Mouse (Mus musculus) neural tube, embryonic 13.5 days (tissue): ENCODE results near the gene Slc22a18. TPM values are rescaled to one million over a fixed set of nuclear protein-coding genes. Genes with fewer than 3 reads are reported as not detected.

ENCODE experiments used
- ATAC-seq: fragments of 200-750 bp; cut with Nextera tagmentation; 2 replicates; pipeline ENCODE4 v1.8.0; 2017; ENCODE audit warnings: low read depth, mild to moderate bottlenecking, moderate TSS enrichment, moderate library complexity
- H3K27ac ChIP-seq: fragments of 300-500 bp; sonication (generic); replicated peaks from 2 replicates; pipeline ENCODE4 v1.5.1; 2015; ENCODE audit warnings: moderate library complexity, mild to moderate bottlenecking, inconsistent platforms
- H3K27me3 ChIP-seq: fragments of 300-500 bp; sonication (generic); 2 replicates; pipeline ENCODE4 v1.6.1; 2015; ENCODE audit warnings: mild to moderate bottlenecking, inconsistent platforms
- H3K36me3 ChIP-seq: fragments of 300-500 bp; sonication (generic); 2 replicates; pipeline ENCODE4 v1.6.1; 2015; ENCODE audit warnings: mild to moderate bottlenecking, inconsistent platforms
- H3K4me1 ChIP-seq: fragments of 300-500 bp; sonication (generic); replicated peaks from 2 replicates; pipeline ENCODE4 v1.6.1; 2015; ENCODE audit warnings: inconsistent platforms
- H3K4me2 ChIP-seq: fragments of 300-500 bp; sonication (generic); 2 replicates; pipeline ENCODE4 v1.6.1; 2015; ENCODE audit warnings: inconsistent platforms, mild to moderate bottlenecking, moderate library complexity
- H3K4me3 ChIP-seq: fragments of 300-500 bp; sonication (generic); 2 replicates; pipeline ENCODE4 v1.5.1; 2015; ENCODE audit warnings: mild to moderate bottlenecking, inconsistent platforms
- H3K9ac ChIP-seq: fragments of 300-500 bp; sonication (generic); 2 replicates; pipeline ENCODE4 v1.6.1; 2015; ENCODE audit warnings: moderate library complexity, mild to moderate bottlenecking, inconsistent platforms
- H3K9me3 ChIP-seq: fragments of 300-500 bp; sonication (generic); 2 replicates; pipeline ENCODE4 v1.6.1; 2016; ENCODE audit warnings: inconsistent platforms
- WGBS: fragments of 180-500 bp; shearing (Covaris S2); methylation state at CpG from one replicate; pipeline ENCODE4 v1.1.7; 2015; 5-methylcytosine and 5-hydroxymethylcytosine counted together
- polyA plus RNA-seq: library from polyadenylated mRNA; unstranded; fragments of >200 nt; fragmentation: Nextera tagmentation; extraction: Ambion mirVana; gene quantifications from 2 replicates; pipeline ENCODE4 v1.2.1, GENCODE M21; 2015

The Slc22a18 gene
- polyA plus RNA-seq, 1 experiment from 2014 or later: 0.28 TPM

GRCm38 (mm10) chr7:143445651-143446460 lies 27.7 kb upstream of the Slc22a18 start:
- Histone ChIP-seq H3K36me3 (no peaks in the 10 kb centered on the region), H3K9me3 (no peaks in the 10 kb centered on the region), H3K4me1 (peaks cover 41% of the 10 kb centered on the region), H3K4me2 (peak overlapping the region; percentile 64), H3K9ac (peak overlapping the region; percentile 68), H3K27ac (peak overlapping the region; percentile 90), H3K4me3 (peak overlapping the region; percentile 37), H3K27me3 (0 out of 2 replicates have a peak, but pooled peaks cover 8% of the 10 kb centered on the region)
- WGBS: 3% methylated on average over 44 of the region's 53 CpGs
- ATAC-seq: peak; percentile 78

DNA sequence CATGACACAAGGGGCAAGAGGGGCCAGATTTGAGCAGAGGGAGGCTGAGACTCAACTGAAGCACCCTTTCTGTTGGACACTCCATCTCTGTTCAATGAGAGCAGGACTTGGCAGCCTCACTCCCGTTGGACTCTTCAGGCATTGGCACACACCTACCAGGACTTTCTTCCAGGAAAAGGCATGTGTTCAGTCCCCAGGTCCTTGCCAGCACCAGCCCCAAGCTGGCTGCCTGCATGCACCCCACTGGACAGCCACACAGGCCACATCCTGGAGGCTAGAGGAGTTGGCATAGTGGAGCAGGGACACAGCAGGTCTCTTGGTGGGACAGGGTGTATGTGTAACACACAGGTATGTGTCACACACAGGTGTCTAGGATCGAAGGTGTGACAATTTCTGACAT lies 26.4 kb upstream of the Slc22a18 start:
- ATAC-seq: no peak
- 77% methylated on average over 2 of the region's 2 CpGs for WGBS

GRCm38 (mm10) chr7:143458963-143459331 lies 14.6 kb upstream of the Slc22a18 start:
- ATAC-seq: 0 out of 2 replicates have a peak, but pooled peaks have one; percentile 0
- H3K4me2 ChIP-seq: peak overlapping the region; percentile 58
- WGBS: 24% methylated on average over 38 of the region's 38 CpGs
- peak overlapping the region; percentile 85 for H3K27ac ChIP-seq
- peak overlapping the region; percentile 50 for H3K4me3 ChIP-seq
- peaks cover 21% of the 10 kb centered on the region; the same call in 1 of the 2 replicates for H3K9me3 ChIP-seq
- no peaks in the 10 kb centered on the region for H3K27me3 ChIP-seq
- peak overlapping the region; percentile 74 for H3K9ac ChIP-seq
- H3K4me1 ChIP-seq: peaks cover 15% of the 10 kb centered on the region
- H3K36me3 ChIP-seq: 0 out of 2 replicates have a peak, but pooled peaks cover 4% of the 10 kb centered on the region

More for the DNA sequence above, 26.4 kb upstream of the Slc22a18 start:
- no peak overlapping the region for H3K4me2 ChIP-seq
- H3K9me3 ChIP-seq: no peaks in the 10 kb centered on the region
- H3K27ac ChIP-seq: no peak overlapping the region
- no peak overlapping the region for H3K4me3 ChIP-seq
- H3K36me3 ChIP-seq: no peaks in the 10 kb centered on the region
- H3K9ac ChIP-seq: no peak overlapping the region
- 0 out of 2 replicates have a peak, but pooled peaks cover 8% of the 10 kb centered on the region for H3K27me3 ChIP-seq
- peaks cover 41% of the 10 kb centered on the region for H3K4me1 ChIP-seq

DNA sequence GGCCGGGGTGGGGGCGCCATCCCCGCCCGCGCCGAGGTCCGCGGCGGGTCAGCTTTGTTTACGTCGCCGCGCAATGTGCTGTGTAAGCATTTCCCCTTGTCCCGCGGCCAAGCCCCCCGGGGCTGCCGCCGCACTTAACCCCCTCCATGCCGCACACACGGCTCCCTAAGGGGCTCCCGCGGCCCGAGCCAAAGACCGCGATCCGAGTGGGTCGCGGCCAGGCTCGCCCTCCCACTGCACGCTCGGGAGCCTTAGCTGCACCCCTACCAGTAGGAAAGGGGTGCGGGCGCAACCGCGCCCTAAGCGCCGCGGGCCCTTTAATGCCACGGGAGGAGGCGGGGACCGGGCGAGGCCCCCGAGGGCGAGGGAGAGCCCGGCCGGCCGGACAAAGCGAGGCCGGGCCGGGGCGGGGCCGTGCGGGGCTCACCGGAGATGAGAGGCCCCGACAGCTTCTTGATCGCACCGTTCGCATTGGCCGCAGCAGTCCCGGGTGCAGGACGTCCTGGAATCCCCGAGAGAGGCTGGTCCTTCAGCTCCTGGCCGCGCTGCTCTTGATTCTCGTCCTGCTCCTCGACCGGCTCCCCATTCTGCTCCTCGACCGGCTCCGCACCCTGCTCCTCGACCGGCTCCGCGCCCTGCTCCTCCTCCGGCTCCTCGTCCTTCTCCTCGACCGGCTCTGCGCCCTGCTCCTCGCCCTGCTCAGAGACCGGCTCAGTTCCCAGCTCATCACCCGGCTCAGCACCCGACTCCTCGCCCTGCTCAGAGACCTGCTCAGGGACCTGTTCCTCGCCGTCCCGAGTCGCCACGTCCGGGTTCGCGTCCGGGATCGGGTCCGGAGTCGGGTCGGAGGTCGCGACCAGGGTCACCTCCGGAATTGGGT lies 14.0 kb upstream of the Slc22a18 start:
- Histone ChIP-seq H3K27me3 (no peaks in the 10 kb centered on the region), H3K4me1 (peaks cover 21% of the 10 kb centered on the region), H3K4me2 (peak overlapping the region; percentile 58), H3K36me3 (0 out of 2 replicates have a peak, but pooled peaks cover 4% of the 10 kb centered on the region), H3K9me3 (peaks cover 21% of the 10 kb centered on the region; the same call in 1 of the 2 replicates), H3K27ac (peak overlapping the region; percentile 85), H3K4me3 (peak overlapping the region; percentile 50), H3K9ac (peak overlapping the region; percentile 74)
- ATAC-seq: peak; percentile 5; the same call in 1 of the 2 replicates
- 32% methylated on average over 100 of the region's 100 CpGs for WGBS

DNA sequence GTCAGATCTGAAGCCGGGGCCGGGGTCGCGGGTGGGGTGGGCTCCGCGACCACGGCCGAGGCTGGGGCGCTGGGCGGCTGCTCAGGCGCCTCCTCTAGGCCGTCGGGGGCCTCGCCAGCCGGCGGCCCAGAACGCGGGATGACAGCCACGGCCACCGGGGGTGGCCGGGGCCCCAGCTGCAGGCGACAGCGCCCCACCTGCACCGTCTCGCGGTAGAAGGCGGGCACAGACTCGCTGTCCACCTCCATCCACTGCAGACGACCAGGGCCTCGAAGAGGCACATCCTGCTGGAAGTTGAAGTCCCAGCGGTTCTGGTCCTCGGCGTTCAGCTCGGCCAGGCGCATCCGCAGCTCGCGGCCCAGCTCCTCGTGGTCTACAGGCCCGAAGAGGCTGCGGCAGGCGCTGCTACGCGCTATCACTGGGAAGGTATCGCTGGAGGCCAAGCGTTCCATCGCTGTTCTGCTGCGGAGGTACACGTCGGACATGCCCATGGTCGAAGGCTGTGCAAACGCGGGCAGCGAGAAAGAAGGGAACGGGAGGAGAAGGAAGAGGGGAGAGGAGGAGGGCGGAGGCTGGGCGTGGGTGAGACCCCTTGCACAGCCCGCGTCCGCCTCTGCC lies 13.2 kb upstream of the Slc22a18 start:
- 0 out of 2 replicates have a peak, but pooled peaks cover 4% of the 10 kb centered on the region for H3K36me3 ChIP-seq
- ATAC-seq: peak; percentile 23
- H3K4me1 ChIP-seq: peaks cover 29% of the 10 kb centered on the region
- peak overlapping the region; percentile 50 for H3K4me3 ChIP-seq
- H3K27me3 ChIP-seq: no peaks in the 10 kb centered on the region
- peak overlapping the region; percentile 74 for H3K9ac ChIP-seq
- peaks cover 21% of the 10 kb centered on the region; the same call in 1 of the 2 replicates for H3K9me3 ChIP-seq
- WGBS: 39% methylated on average over 60 of the region's 60 CpGs
- peak overlapping the region; percentile 85 for H3K27ac ChIP-seq
- H3K4me2 ChIP-seq: peak overlapping the region; percentile 58

- peak; percentile 87 for ATAC-seq
- H3K9ac ChIP-seq: peak within 1 kb of the TSS; percentile 74
- 0 out of 2 replicates have a peak, but pooled peaks cover 4% of the 10 kb centered on the region for H3K36me3 ChIP-seq
- H3K27ac ChIP-seq: peak within 1 kb of the TSS; percentile 85
- H3K9me3 ChIP-seq: peaks cover 21% of the 10 kb centered on the region; the same call in 1 of the 2 replicates
- peaks cover 31% of the 10 kb centered on the region for H3K4me1 ChIP-seq
- 39% methylated on average over 48 of the region's 48 CpGs for WGBS
- no peaks in the 10 kb centered on the region for H3K27me3 ChIP-seq
- peak within 1 kb of the TSS; percentile 58 for H3K4me2 ChIP-seq
- peak within 1 kb of the TSS; percentile 50 for H3K4me3 ChIP-seq
These were observed 12.7 kb upstream of the Slc22a18 start, which contains the start of gene Cdkn1c for GRCm38 (mm10) chr7:143460874-143461273. Gene Cdkn1c (minus strand): TSS chr7:143461050.

- H3K4me1 ChIP-seq: peaks cover 31% of the 10 kb centered on the region
- H3K4me2 ChIP-seq: peak overlapping the region; percentile 45
- H3K27me3 ChIP-seq: no peaks in the 10 kb centered on the region
- peak overlapping the region; percentile 24 for H3K4me3 ChIP-seq
- peaks cover 21% of the 10 kb centered on the region; the same call in 1 of the 2 replicates for H3K9me3 ChIP-seq
- H3K27ac ChIP-seq: peak overlapping the region; percentile 74
- H3K36me3 ChIP-seq: 0 out of 2 replicates have a peak, but pooled peaks cover 4% of the 10 kb centered on the region
- WGBS: 50% methylated on average over 16 of the region's 32 CpGs
- peak; percentile 55 for ATAC-seq
- H3K9ac ChIP-seq: peak overlapping the region; percentile 49; the same call in 1 of the 2 replicates
These were observed 12.2 kb upstream of the Slc22a18 start for GRCm38 (mm10) chr7:143461294-143461870.

DNA sequence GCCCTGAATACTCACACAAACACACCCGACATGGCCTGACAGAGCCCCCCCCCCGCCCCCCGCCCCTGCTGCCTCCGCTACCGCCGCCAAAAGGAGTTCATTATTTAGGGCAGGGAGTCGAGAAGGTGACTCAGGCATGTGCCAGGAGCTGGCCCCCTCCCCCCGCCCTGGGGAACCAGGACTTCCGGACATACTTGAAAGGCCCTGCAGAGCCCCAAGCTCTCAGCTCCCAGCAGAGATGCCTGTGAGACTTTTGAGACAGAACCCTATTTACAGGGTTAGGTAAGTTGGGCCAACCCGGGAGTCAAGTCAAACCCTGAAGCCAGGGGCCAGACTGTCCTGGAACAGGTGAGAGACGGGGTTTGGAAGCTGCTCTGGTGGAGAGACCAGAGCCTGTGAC lies 11.6 kb upstream of the Slc22a18 start:
- Histone ChIP-seq H3K9me3 (peaks cover 21% of the 10 kb centered on the region; the same call in 1 of the 2 replicates), H3K36me3 (0 out of 2 replicates have a peak, but pooled peaks cover 4% of the 10 kb centered on the region), H3K4me3 (no peak overlapping the region), H3K4me1 (peaks cover 31% of the 10 kb centered on the region), H3K9ac (no peak overlapping the region), H3K4me2 (0 out of 2 replicates have a peak overlapping the region, but pooled peaks have one; percentile 45), H3K27me3 (no peaks in the 10 kb centered on the region), H3K27ac (no peak overlapping the region; the same call in 1 of the 2 replicates)
- WGBS: 38% methylated on average over 11 of the region's 11 CpGs
- ATAC-seq: no peak

DNA sequence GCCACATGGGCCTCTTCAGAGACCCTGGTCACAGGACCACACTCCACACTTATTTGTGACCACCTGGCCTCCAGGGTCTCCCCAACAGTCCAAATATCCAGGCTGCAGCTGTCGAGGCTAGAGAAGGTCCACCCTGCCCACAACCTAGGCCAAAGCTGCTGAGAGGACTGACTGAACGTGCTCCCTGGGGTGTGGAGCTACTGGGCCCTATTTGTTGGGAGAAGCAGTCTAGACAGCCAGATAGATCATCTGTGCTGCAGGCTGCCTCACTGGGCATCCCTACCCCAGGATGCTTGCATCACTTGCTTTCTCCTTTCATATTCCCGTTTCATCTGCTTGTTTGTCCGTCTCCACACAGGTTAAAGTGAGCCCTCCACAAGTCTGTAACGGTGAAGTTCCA lies 11.0 kb upstream of the Slc22a18 start:
- H3K27ac ChIP-seq: no peak overlapping the region
- H3K36me3 ChIP-seq: 0 out of 2 replicates have a peak, but pooled peaks cover 4% of the 10 kb centered on the region
- no peak overlapping the region for H3K4me2 ChIP-seq
- H3K4me1 ChIP-seq: peaks cover 34% of the 10 kb centered on the region
- WGBS: 77% methylated on average over 5 of the region's 5 CpGs
- H3K27me3 ChIP-seq: 0 out of 2 replicates have a peak, but pooled peaks cover 2% of the 10 kb centered on the region
- no peak overlapping the region for H3K9ac ChIP-seq
- H3K4me3 ChIP-seq: no peak overlapping the region
- no peak for ATAC-seq
- peaks cover 21% of the 10 kb centered on the region; the same call in 1 of the 2 replicates for H3K9me3 ChIP-seq

DNA sequence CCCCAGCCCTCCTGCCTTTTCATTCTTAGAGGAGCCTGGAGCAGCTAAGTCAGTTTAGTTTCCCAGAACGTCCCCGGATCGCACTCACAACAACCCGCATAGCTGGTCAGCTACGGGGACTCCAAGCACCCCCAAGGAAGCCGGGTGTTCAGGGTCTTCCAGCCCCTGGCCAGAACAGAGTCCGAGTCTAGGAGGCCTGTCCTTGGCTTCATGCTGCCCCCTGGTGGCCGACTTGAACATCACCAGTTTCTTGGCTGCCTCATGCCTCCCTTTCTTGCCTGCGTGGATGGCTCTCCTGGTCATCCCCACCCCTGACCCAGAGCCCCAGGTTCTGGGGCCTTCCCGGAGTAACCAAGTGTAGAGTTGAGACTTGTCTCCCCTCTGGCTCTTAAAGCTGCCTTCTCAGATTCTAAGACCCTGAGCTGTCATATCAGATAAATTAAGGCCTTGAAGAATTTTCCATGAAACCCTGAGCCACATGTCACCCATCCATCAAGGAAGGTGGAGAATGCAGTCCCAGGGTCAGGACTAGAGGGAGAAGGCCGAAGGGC lies 9.6 kb upstream of the Slc22a18 start:
- no peak overlapping the region for H3K4me3 ChIP-seq
- ATAC-seq: no peak
- no peak overlapping the region for H3K27ac ChIP-seq
- H3K27me3 ChIP-seq: peaks cover 2% of the 10 kb centered on the region; the same call in 1 of the 2 replicates
- peaks cover 21% of the 10 kb centered on the region; the same call in 1 of the 2 replicates for H3K9me3 ChIP-seq
- no peaks in the 10 kb centered on the region for H3K36me3 ChIP-seq
- 0 out of 2 replicates have a peak overlapping the region, but pooled peaks have one; percentile 64 for H3K4me2 ChIP-seq
- H3K9ac ChIP-seq: no peak overlapping the region
- H3K4me1 ChIP-seq: peaks cover 33% of the 10 kb centered on the region
- 44% methylated on average over 11 of the region's 11 CpGs for WGBS
